Mouse (Mus musculus): ENCODE results near the gene Adam19.

The Adam19 gene

GRCm38 (mm10) chr11:46107046-46107445, 51.3 kb downstream of the Adam19 start:
- DNase-seq (ENCODE audit: low spot score): no peak

DNA sequence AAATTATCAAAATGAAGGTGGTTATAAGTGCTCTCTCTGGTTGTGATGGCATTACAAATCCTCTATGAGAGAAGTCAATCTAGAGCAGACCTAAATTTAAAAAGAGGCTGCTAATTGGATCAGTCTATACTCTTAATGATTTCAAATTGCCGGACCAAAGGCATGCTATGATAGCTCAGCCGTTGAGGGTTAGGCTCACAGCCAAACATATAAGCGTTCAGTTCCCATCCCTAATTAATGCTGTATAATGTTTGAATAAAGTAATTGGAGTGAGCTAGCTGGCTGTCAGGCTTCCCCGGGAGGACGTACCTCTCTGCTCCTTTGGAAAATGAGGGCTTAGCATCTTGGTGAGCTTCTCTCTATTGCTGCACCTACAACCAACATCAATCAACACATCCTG, 53.4 kb downstream of the Adam19 start:
- DNase-seq (ENCODE audit: low spot score): no peak

DNA sequence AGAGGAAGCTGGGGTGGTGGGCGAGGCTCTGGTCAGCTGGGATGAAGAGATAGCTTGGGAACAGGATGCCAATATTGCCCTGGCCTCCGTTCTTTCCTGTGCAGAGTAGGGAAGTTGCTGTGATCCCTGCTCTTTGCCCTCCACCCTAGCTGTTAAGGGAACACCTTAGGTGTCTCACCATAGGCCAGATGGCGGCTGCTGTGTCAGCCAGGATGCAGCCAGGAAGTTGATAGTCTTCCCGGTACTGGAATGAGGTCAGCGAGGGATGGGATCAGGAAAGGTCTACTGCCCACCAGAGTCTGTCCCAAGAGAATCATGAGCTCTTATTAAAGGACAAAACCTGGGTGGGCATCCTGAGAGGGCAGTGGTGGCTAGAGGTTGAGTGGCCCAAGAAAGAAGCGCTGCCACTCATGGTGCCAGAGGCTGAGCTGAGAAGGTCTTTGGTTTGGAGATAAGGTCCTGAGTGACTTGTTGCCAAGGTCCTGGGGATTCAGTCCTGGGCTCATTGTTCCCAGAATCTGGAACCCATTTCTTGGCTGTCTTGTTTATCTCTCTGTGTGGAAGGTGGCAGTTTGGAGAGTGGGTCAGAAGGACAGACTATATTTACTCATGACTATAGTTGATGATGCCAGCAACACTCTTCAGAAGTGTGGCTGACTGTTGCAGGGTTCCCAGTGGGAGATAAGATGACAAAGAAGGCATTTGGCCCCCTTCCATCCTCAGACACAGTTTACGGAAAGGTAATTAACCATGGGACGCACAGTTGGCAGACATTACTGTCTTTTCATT, 54.6 kb downstream of the Adam19 start:
- DNase-seq (ENCODE audit: low spot score): no peak

DNA sequence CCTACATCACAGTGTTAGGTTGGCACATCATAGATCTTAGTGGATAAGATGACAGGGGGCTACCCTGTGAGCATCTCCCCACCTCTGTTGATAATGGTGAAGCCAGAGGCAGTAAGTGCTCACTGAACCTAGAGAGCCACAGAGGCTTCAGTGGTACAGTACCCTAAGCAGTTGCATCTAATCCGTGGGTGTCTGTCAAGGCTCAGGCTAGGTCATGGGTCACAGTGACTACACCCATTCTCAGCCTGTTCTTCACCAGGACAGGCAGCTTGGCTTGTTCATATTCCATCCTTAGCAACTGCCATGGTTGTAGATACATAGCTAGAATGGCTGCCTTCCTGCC, 55.1 kb downstream of the Adam19 start:
- DNase-seq (ENCODE audit: low spot score): no peak

GRCm38 (mm10) chr11:46113211-46113610, 57.4 kb downstream of the Adam19 start:
- no peak for DNase-seq (ENCODE audit: low spot score)

GRCm38 (mm10) chr11:46114221-46114620, 58.4 kb downstream of the Adam19 start:
- DNase-seq (ENCODE audit: low spot score): no peak

GRCm38 (mm10) chr11:46115011-46115410, 59.2 kb downstream of the Adam19 start:
- DNase-seq (ENCODE audit: low spot score): no peak

DNA sequence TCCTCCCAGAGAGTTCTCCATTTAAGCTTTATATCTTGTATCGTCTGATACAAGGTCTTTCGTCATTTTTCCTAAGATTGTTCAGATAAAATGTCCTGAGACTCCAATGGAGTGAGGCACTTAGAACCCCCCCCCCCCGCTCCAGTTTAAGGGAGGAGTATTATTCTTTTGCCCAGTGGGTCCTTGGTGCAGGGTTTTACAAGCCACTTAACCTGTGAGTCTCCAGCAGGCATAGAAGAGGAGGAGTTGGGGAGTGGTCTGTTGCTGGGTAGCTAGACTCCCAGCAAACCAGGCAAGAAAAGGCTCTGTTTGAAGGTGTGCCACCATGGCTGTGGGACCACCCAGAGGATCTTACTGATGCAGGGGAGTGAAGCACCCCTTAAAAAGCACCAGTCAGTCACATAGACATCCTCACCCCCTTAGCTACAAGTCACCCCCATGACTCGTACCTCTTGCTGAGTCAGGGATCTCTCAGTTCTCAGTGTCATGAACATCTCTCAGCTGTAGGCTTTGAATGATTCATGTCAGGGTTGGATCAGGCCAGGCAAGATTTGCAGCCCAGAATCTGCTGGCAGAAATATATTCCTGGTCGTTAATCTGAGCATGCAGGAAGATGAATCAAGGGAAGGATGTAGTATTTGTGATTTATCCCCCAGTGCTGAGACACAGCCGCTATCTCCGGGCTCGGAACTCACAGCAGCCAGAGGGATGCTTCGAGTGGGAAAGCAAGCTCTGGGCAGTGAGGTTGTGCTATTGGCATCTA, 59.8 kb downstream of the Adam19 start:
- DNase-seq (ENCODE audit: low spot score): no peak

DNA sequence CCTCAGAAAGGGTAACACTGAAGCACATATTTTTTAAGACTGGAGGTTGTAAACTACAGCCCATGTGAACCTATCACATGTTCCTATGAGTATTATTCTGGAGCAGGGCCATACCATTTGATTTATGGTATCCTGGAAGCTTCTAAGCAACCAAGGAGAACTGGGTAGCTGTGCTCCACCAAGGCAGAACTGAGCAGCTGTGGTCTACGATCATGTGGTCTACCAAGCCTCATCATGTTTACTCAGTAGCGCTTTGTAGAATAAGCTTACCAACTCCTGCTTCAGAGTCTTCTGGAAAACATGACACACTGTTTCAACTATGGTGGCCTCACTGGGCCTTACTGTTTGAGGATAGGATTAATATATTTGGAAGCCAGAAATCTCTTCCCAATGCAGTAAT, 60.7 kb downstream of the Adam19 start:
- no peak for DNase-seq (ENCODE audit: low spot score)

- no peak for DNase-seq (ENCODE audit: low spot score)
These were observed 63.8 kb downstream of the Adam19 start for GRCm38 (mm10) chr11:46119624-46120023.

GRCm38 (mm10) chr11:46120084-46120483, 64.3 kb downstream of the Adam19 start:
- DNase-seq (ENCODE audit: low spot score): no peak

DNA sequence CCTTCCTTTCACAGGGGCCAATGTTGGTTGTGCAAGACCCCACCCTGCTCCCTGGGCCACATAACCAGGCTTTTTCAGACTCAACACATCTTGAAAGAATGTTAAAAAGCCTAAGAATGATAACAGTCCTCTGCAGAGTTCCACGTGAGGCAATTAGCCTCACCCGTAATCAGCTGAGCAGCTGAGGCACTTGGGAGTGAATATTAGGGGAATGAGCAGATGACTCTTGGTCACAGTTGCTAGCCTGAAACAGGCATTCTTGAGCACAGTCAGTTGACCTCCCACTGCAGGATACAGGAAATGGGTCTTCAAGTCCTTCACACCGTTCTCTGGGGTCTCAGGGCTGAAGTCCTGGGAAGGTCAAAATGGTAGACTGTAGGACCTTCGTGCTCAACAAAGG, 65.9 kb downstream of the Adam19 start:
- no peak for DNase-seq (ENCODE audit: low spot score)

GRCm38 (mm10) chr11:46122875-46123274, 67.1 kb downstream of the Adam19 start:
- no peak for DNase-seq (ENCODE audit: low spot score)

- no peak for DNase-seq (ENCODE audit: low spot score)
These were observed 67.6 kb downstream of the Adam19 start for GRCm38 (mm10) chr11:46123328-46123866.

DNA sequence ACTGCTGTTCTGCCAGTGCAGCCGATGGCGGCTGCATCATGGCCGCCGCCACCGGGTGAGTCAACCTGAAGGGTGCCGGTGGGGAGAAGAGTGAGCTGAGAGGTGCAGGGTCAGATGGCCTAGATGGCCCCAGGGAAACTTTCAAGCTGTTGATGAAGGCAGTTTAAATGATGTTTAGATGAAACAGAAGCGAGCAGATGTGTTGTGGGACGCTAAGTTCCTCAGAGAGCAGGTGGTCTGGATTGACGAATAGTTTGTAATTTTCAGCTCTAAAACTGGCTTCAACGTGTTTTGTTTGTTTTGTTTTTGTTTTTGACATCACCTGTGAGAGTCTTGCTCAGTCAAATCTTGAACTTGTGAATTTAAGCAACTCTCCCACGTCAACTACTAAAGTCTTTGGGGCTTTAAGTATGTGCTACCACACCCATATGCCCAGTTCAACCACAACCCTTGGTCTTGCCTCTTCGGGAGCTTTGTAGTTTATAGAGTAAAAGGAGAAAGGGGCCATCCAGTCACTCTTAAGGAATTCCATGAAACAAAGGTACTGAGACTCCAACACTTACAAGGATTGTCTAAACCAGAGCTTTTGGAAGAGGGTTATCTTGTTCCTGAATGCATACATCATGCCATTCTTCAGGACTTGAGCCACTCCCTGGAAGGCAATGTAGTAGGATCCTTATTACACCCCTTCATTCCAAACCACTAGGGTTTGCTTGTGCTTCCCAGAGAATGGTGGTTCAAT, 69.5 kb downstream of the Adam19 start:
- no peak for DNase-seq (ENCODE audit: low spot score)

GRCm38 (mm10) chr11:46125835-46126229, 70.0 kb downstream of the Adam19 start:
- no peak for DNase-seq (ENCODE audit: low spot score)

GRCm38 (mm10) chr11:46126317-46126716, 70.5 kb downstream of the Adam19 start:
- no peak for DNase-seq (ENCODE audit: low spot score)

DNA sequence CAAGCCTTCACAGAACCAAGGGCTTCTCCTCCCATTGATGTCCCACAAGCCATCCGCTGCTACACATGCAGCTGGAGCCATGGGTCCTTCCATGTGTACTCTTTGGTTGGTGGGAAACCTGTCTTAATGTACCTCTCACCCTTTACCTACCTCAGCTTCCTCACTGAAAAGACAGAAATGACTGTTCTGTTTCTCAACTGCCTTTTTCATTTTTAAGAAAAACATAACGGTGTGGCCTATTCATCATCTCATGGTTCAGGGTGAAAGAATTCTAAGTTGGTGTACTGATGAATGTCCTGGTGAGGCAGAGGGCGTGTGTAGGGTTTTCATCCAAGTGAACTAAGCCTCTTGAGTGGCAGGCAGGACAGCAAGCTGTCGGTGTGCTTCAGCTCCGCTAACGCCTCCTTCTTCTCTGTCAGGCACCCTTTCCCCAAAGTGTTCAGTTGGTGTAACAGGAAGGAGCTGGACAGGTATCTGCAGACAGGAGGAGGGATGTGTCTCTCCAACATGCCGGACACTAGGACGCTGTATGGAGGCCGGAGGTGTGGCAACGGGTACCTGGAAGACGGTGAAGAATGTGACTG, 71.1 kb downstream of the Adam19 start:
- no peak for DNase-seq (ENCODE audit: low spot score)

GRCm38 (mm10) chr11:46127621-46128547, 72.1 kb downstream of the Adam19 start:
- peak; percentile 30 for DNase-seq (ENCODE audit: low spot score)

- DNase-seq (ENCODE audit: low spot score): peak; percentile 64
These were observed 72.8 kb downstream of the Adam19 start for GRCm38 (mm10) chr11:46128548-46128945.

Measured in spleen, adult 12 weeks (tissue).